Mouse (Mus musculus) heart, embryonic 15.5 days (tissue): ENCODE results near the gene Pak7. TPM values are rescaled to one million over a fixed set of nuclear protein-coding genes. Genes with fewer than 3 reads are reported as not detected.
"Not testable (repeated sequence)": the region's sequence is repeated elsewhere in the genome, so short reads cannot be mapped to it uniquely, and the experiment has no call there.

Experiments used
- ATAC-seq: fragments of 200-750 bp; cut with Nextera tagmentation; replicated peaks from 2 replicates; pipeline ENCODE4 v1.8.0; 2017; ENCODE audit warnings: low read depth, moderate TSS enrichment; ENCODE audit not compliant: insufficient number of reproducible peaks, insufficient read depth, low FRiP score
- H3K27ac ChIP-seq: fragments of 300-500 bp; sonication (generic); 2 replicates; pipeline ENCODE4 v1.5.1; 2015; ENCODE audit warnings: mild to moderate bottlenecking, inconsistent platforms
- H3K27me3 ChIP-seq: fragments of 300-500 bp; sonication (generic); 2 replicates; pipeline ENCODE4 v1.6.1; 2015; ENCODE audit warnings: inconsistent platforms
- H3K36me3 ChIP-seq: fragments of 300-500 bp; sonication (generic); 2 replicates; pipeline ENCODE4 v1.6.1; 2015; ENCODE audit warnings: mild to moderate bottlenecking, inconsistent platforms
- H3K4me1 ChIP-seq: fragments of 300-500 bp; sonication (generic); replicated peaks from 2 replicates; pipeline ENCODE4 v1.6.1; 2015; ENCODE audit warnings: inconsistent platforms
- H3K4me2 ChIP-seq: fragments of 300-500 bp; sonication (generic); 2 replicates; pipeline ENCODE4 v1.6.1; 2015; ENCODE audit warnings: inconsistent platforms, mild to moderate bottlenecking, moderate library complexity
- H3K4me3 ChIP-seq: fragments of 300-500 bp; sonication (generic); 2 replicates; pipeline ENCODE4 v1.5.1; 2015; ENCODE audit warnings: mild to moderate bottlenecking, inconsistent platforms
- H3K9ac ChIP-seq: fragments of 300-500 bp; sonication (generic); 2 replicates; pipeline ENCODE4 v1.6.1; 2015; ENCODE audit warnings: mild to moderate bottlenecking, inconsistent platforms
- H3K9me3 ChIP-seq: fragments of 300-500 bp; sonication (generic); replicated peaks from 2 replicates; pipeline ENCODE4 v1.6.1; 2016; ENCODE audit warnings: inconsistent platforms
- WGBS: fragments of 180-500 bp; shearing (Covaris S2); methylation state at CpG from one replicate; pipeline ENCODE4 v1.1.7; 2015; ENCODE audit warnings: mixed read lengths; 5-methylcytosine and 5-hydroxymethylcytosine counted together
- polyA plus RNA-seq: library from polyadenylated mRNA; unstranded; fragments of >200 nt; fragmentation: Nextera tagmentation; extraction: Ambion mirVana; gene quantifications from 2 replicates; pipeline ENCODE4 v1.2.1, GENCODE M21; 2015

Gene Pak7
- 0.28 and 0.41 TPM in 2 replicates for polyA plus RNA-seq

DNA sequence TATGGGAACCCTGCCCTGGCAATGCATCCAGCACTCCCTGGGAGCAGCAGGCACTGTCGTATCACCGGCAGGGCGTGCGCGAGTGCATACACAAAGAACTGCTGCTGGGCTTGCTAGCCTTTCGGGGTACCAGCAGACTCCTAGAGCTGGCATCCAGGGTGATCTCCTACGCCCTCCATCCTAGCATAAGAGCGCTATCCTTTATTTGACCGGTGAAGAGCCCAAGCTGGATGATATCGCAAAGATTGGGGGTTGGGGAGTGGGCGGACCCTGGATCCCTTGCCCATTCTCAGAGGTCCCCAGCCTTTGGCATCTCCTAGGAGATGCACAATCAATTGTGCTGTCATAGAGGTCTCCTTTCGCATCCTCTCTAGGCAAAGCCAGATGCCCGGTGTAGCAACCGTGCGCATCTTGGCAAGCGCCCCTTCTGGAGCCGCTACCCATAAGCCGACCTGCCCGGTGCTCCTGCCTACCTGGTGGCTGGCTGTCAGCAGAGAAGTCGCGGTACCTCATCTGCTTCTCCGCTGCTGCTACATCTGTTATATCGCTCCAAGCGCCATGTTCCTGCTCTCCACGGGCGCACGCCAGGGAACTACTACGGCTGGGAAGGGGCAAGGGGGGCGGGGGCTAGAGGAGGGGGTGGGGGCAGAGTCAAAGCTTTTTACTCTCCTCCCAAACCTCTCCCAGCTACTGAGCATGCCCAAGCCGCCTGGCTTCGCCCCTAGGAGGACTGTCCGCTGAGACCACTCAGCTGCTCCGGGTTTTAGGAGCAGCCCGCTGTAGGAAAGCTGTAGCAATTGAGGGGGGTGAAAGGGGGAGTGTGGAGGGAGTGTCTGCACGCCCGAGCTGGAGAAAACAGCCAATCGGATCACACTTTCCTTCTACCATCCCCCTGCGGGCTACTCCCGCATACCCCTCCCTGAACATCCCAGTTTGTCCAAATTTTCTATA lies at the start of gene Pak7:
Gene Pak7, minus strand, starts transcription at position 787 of the 951 bp plus-strand sequence.
- no peaks in the 10 kb centered on the region for H3K9me3 ChIP-seq
- ATAC-seq = peak; percentile 92
- no peak within 1 kb of the TSS for H3K27ac ChIP-seq
- peaks cover 18% of the 10 kb centered on the region for H3K27me3 ChIP-seq
- H3K4me3 ChIP-seq = peak within 1 kb of the TSS; percentile 56
- peak within 1 kb of the TSS; percentile 88 for H3K4me2 ChIP-seq
- H3K4me1 ChIP-seq = peaks cover 10% of the 10 kb centered on the region; the same call in 1 of the 2 replicates
- H3K9ac ChIP-seq = peak within 1 kb of the TSS; percentile 25
- no peaks in the 10 kb centered on the region for H3K36me3 ChIP-seq
- 1% methylated on average over 39 of the region's 39 CpGs for WGBS

GRCm38 (mm10) chr2:136425561-136425960 lies 37.8 kb upstream of the Pak7 start:
- H3K4me2 ChIP-seq = no peak overlapping the region
- no peaks in the 10 kb centered on the region for H3K27me3 ChIP-seq
- no peaks in the 10 kb centered on the region for H3K9me3 ChIP-seq
- no peaks in the 10 kb centered on the region for H3K4me1 ChIP-seq
- no peak overlapping the region for H3K4me3 ChIP-seq
- no peaks in the 10 kb centered on the region for H3K36me3 ChIP-seq
- H3K9ac ChIP-seq = no peak overlapping the region
- no peak overlapping the region for H3K27ac ChIP-seq
- ATAC-seq = no peak
- WGBS = 69% methylated on average over 6 of the region's 6 CpGs

- H3K4me1 ChIP-seq = no peaks in the 10 kb centered on the region
- no peaks in the 10 kb centered on the region for H3K9me3 ChIP-seq
- no peak overlapping the region for H3K4me2 ChIP-seq
- no peaks in the 10 kb centered on the region for H3K36me3 ChIP-seq
- no peak overlapping the region for H3K27ac ChIP-seq
- no peak for ATAC-seq
- WGBS = 57% methylated on average over 1 of the region's 1 CpGs
- no peaks in the 10 kb centered on the region for H3K27me3 ChIP-seq
- H3K4me3 ChIP-seq = no peak overlapping the region
- no peak overlapping the region for H3K9ac ChIP-seq
These were observed 31.8 kb upstream of the Pak7 start for GRCm38 (mm10) chr2:136419543-136419942.

DNA sequence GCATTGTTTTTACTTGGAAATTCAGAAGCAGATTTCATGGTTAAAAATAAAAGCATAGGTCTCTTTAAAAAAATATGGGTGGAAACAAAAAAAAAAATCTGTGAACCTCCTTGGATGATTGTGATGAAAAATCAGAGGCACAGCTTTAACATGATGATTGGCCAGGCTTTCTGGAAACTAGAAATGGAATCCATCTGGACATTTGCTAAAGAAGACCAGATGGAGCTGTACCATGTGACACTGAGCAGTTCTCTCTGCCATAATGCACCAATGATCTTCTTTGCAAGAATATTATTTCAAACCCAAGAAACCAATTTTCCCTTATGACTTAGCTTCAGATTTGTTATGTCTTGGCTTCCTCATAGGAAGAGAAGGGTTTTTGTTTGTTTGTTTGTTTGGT lies 28.6 kb upstream of the Pak7 start:
- Histone ChIP-seq H3K4me1 (no peaks in the 10 kb centered on the region), H3K9me3 (no peaks in the 10 kb centered on the region), H3K9ac (no peak overlapping the region), H3K4me3 (no peak overlapping the region), H3K27ac (no peak overlapping the region), H3K4me2 (no peak overlapping the region), H3K36me3 (no peaks in the 10 kb centered on the region), H3K27me3 (no peaks in the 10 kb centered on the region)
- no peak for ATAC-seq

- Histone ChIP-seq H3K4me3 (no peak overlapping the region), H3K9ac (no peak overlapping the region), H3K27me3 (no peaks in the 10 kb centered on the region), H3K27ac (no peak overlapping the region), H3K9me3 (no peaks in the 10 kb centered on the region), H3K4me2 (no peak overlapping the region), H3K4me1 (no peaks in the 10 kb centered on the region), H3K36me3 (no peaks in the 10 kb centered on the region)
- 71% methylated on average over 4 of the region's 4 CpGs for WGBS
- ATAC-seq = no peak
These were observed 14.8 kb upstream of the Pak7 start for GRCm38 (mm10) chr2:136402587-136402986.

- Histone ChIP-seq H3K4me3 (no peak overlapping the region), H3K4me1 (no peaks in the 10 kb centered on the region), H3K27me3 (no peaks in the 10 kb centered on the region), H3K36me3 (no peaks in the 10 kb centered on the region), H3K27ac (no peak overlapping the region), H3K9me3 (no peaks in the 10 kb centered on the region), H3K9ac (no peak overlapping the region), H3K4me2 (no peak overlapping the region)
- ATAC-seq = no peak
- 55% methylated on average over 3 of the region's 3 CpGs for WGBS
These were observed 12.4 kb downstream of the Pak7 start for GRCm38 (mm10) chr2:136375318-136375717.

DNA sequence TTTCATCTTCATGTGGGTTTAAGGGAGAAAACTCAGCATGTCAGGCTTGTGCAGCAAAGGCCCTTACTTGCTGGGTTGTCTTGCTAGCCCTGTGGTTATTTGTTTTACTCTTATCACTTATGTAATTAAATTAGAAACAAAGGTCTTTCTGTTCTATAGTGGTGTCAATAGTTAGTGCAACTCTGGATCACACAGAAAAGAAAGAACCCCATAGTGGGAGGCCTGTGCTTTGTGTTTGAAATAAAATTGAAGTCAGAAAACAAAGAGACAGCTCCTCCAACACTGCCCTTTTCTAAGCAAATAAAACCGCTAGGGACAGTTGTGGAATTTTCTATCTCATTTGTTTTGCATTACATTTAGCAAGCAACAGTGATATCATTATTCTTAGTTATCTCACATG lies 15.4 kb downstream of the Pak7 start:
- H3K4me1 ChIP-seq = no peaks in the 10 kb centered on the region
- H3K36me3 ChIP-seq = no peaks in the 10 kb centered on the region
- 75% methylated on average over 1 of the region's 1 CpGs for WGBS
- H3K27me3 ChIP-seq = no peaks in the 10 kb centered on the region
- no peak overlapping the region for H3K4me3 ChIP-seq
- H3K9me3 ChIP-seq = no peaks in the 10 kb centered on the region
- H3K9ac ChIP-seq = no peak overlapping the region
- no peak overlapping the region for H3K4me2 ChIP-seq
- ATAC-seq = no peak
- H3K27ac ChIP-seq = no peak overlapping the region

- no peak overlapping the region for H3K27ac ChIP-seq
- WGBS = 60% methylated on average over 2 of the region's 2 CpGs
- H3K4me2 ChIP-seq = no peak overlapping the region
- H3K27me3 ChIP-seq = no peaks in the 10 kb centered on the region
- no peak for ATAC-seq
- no peaks in the 10 kb centered on the region for H3K9me3 ChIP-seq
- no peaks in the 10 kb centered on the region for H3K36me3 ChIP-seq
- no peaks in the 10 kb centered on the region for H3K4me1 ChIP-seq
- no peak overlapping the region for H3K4me3 ChIP-seq
- H3K9ac ChIP-seq = no peak overlapping the region
These were observed 36.2 kb downstream of the Pak7 start for GRCm38 (mm10) chr2:136351393-136352096.

DNA sequence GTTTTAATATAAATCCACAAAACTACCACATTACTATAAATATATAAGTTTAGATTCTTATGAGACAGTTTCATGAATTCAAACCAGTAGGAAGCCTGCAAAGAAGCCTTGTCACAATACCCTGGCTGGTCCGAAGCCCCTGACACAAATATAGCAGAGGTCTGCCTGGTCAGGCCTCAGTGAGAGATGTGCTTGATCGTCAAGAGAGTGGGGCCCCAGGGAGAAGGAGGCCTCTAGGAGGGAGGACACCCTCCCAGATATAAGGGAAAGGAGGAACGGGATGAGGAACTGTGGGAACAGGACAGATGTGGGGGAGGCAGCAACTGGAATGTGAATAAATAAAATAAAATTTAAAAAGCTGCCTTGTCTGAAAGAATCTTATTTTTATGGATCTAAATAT lies 37.3 kb downstream of the Pak7 start:
- Histone ChIP-seq H3K9me3 (no peaks in the 10 kb centered on the region), H3K27ac (no peak overlapping the region), H3K4me3 (no peak overlapping the region), H3K27me3 (no peaks in the 10 kb centered on the region), H3K4me1 (no peaks in the 10 kb centered on the region), H3K36me3 (no peaks in the 10 kb centered on the region), H3K9ac (no peak overlapping the region), H3K4me2 (no peak overlapping the region)
- no peak for ATAC-seq
- WGBS = 50% methylated on average over 3 of the region's 3 CpGs

GRCm38 (mm10) chr2:136349671-136350275 lies 38.0 kb downstream of the Pak7 start:
- no peaks in the 10 kb centered on the region for H3K27me3 ChIP-seq
- H3K27ac ChIP-seq = no peak overlapping the region
- no peak overlapping the region for H3K4me2 ChIP-seq
- no peak overlapping the region for H3K9ac ChIP-seq
- WGBS = 53% methylated on average over 8 of the region's 8 CpGs
- H3K9me3 ChIP-seq = no peaks in the 10 kb centered on the region
- no peak for ATAC-seq
- no peak overlapping the region for H3K4me3 ChIP-seq
- no peaks in the 10 kb centered on the region for H3K36me3 ChIP-seq
- H3K4me1 ChIP-seq = no peaks in the 10 kb centered on the region

DNA sequence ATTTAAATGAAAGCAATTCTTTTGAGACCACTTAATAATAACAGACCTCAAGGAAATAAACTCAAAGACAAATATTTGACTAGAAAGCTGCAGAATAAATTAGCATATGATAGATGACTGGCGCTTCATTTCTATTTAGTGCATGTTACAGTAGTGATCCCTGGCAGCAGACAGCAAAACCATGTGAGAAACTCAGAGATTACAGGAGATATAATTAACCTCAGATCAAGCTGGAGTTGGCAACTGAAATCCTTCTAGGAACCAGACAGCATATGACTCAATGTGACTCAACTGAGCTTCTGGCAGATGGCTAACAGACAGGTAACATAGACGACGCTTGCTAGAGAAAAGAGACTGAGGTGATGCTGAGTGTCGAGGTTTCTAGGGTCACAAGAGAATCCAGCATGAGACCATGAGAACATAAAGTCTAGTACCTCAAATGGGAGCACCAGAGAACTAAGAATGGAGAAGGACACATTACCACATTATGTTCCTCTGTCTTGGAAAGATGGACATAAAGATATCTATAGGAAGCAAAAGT lies 43.5 kb downstream of the Pak7 start:
- not testable (repeated sequence) for H3K4me3 ChIP-seq

More for the DNA sequence above, 43.5 kb downstream of the Pak7 start:
- H3K9me3 ChIP-seq, H3K9ac ChIP-seq, ATAC-seq, H3K36me3 ChIP-seq, H3K27me3 ChIP-seq, H3K27ac ChIP-seq, H3K4me1 ChIP-seq, H3K4me2 ChIP-seq: not testable (repeated sequence)
- 73% methylated on average over 4 of the region's 4 CpGs for WGBS
